Mouse (Mus musculus): ENCODE results near the gene Akap7.

The Akap7 gene

DNA sequence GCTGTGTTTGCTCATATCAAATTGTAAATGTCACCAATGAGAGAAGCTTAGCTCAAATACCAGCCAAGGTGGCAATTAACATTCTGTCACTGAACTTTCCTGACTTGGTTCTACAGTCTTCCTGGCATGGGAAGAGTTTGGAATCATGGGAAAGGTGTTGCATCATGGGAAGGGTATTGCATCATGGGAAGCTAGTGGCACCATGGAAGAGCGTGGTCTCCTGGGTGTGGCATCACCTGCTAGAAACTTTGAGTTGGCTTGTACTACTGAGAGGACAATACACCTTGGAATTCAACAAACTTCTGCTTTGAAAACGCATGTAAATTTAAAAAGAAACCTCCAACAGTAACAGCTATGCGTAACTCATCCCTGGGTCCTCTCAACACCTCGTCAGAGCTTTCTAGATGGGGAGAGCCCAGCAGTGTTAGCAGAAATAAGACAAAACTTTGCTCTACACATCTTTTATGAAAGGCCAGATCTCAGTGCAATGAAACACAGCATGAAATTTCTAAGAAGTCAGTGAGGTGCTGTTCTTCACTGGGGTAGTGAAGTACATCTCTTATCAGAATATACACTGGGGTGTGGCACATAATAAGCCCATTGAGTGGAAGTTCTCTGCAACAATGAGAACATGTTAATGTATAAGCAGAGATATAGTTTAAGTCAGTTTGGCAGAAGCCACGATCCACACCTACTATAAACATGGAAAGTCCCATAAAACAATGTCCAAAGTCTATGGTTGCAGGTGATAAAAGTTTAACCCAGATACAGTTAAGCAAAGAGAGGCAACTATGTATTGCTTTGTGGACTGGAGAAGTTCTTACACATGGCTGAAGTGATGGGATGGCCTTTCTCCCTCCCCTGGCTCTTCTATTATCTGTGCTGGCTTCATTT is 115.2 kb downstream of the Akap7 start:
- no peak for TF ChIP-seq GATA4 (IDR thresholded peaks at IDR 0.05; ENCODE audit: insufficient replicate concordance, low read length)

DNA sequence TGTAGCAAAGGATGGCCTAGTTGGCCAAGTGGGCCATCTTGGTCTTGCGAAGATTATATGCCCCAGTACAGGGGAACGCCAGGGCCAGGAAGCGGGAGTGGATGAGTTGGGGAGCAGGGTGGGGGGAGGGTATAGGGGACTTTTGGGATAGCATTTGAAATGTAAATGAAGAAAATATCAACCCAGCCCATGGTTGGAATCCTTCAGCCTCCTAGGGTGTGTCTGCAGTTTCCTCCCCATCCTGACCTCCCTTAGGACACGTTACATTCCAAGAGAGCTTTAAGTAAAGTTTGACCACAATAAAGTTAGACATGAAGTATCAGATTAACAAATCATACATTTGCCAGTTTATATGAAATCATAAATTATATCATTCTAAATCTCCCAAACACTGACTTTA is 116.5 kb downstream of the Akap7 start:
- no peak for TF ChIP-seq GATA4 (IDR thresholded peaks at IDR 0.05; ENCODE audit: insufficient replicate concordance, low read length)

- TF ChIP-seq GATA4 (IDR thresholded peaks at IDR 0.05; ENCODE audit: insufficient replicate concordance, low read length): no peak
Measured at GRCm38 (mm10) chr10:25185691-25186090, 122.0 kb downstream of the Akap7 start.

DNA sequence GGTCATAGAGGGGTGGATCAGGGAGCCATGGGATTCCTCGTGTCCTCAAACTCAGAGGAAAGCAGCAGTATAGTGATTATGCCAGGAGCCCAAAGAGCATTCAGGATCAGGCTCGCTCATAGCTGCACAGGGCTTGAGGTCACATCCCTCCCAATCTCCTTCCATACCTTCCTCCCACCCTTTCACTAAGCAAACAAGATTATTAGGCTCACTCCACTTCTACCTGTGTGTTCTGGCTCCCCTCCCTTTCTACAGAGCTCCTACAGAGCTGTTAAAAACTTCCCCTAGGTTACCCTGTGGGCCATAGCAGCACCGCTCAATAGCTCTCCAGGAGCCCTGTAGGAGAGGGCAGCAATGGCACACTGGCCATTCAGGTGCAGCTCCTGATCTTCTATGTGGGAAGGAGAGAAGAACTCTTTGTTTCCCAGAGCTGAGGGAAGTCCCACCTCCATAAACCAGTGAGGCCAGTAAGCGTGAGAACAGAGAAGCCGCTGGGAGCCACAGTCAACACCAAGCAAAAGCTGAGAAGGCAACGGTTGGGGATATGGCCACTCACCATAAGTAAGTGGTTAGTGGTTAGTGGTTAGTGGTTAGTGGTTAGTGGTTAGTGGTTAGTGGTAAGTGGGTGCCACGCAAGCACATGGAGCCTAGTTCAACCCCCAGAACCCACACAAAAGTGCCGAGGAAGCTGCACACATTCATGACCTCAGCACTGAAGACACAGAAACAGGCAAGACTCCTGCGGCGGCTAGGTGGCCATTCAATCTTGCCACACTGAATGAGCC is 122.7 kb downstream of the Akap7 start:
- no peak for TF ChIP-seq GATA4 (IDR thresholded peaks at IDR 0.05; ENCODE audit: insufficient replicate concordance, low read length)

DNA sequence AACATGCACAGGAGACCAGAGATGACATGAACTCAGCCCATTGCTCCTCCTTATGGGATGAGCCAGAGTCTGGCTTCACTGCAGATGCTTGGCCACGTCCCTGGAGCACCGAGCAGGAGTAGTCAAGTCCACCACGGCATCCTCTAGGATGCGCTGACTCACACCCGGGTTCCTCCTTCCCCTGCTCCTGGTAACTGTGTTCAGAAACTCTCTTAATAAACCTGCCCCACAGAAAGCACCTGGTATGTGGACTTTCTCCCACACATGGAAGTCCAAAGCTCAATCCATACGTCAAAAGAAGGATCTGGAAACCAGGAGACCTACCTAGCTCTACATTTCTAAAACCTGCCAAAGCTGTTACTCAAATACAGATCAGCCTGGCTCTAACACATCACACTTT is 124.4 kb downstream of the Akap7 start:
- no peak for TF ChIP-seq GATA4 (IDR thresholded peaks at IDR 0.05; ENCODE audit: insufficient replicate concordance, low read length)

DNA sequence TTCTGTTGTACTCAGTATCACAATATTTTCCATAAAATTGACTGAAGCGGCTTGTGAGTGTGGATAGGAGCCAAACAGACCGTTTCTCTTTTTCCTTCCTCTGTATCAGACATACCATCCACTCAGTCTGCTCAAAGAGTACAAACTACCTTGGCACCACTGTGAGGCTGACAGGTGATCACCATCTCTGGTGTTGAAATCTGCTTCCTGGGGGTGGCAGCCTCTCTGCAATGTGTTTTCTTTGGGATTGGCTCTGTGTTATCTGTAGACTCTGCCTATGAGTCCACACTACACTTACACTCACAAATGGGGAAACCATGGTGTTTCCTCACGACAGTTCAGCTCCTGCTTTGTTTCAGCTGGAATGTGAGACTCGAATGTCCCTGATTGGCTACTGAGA is 128.6 kb downstream of the Akap7 start:
- no peak for TF ChIP-seq GATA4 (IDR thresholded peaks at IDR 0.05; ENCODE audit: insufficient replicate concordance, low read length)

DNA sequence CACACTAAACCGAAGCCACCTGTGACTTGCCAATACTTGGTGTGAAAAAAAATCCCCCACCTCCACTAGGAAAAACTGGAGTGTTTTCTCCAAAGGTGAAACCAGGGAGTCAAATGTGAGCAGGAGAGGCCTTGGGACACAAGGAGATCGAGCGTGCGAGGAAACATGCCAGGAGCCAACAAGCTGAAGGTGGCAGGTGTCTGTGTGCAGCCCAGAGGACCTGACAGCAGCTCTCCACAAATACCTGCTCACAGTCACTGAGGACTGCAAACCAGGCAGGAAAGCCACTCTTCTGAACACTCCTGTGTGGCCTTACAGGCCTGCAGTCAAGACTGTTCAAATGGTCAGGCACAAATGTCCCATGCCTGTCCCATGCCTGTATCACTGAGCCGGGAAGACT is 130.4 kb downstream of the Akap7 start:
- no peak for TF ChIP-seq GATA4 (IDR thresholded peaks at IDR 0.05; ENCODE audit: insufficient replicate concordance, low read length)

- no peak for TF ChIP-seq GATA4 (IDR thresholded peaks at IDR 0.05; ENCODE audit: insufficient replicate concordance, low read length)
Measured at GRCm38 (mm10) chr10:25174872-25175271, 132.8 kb downstream of the Akap7 start.

DNA sequence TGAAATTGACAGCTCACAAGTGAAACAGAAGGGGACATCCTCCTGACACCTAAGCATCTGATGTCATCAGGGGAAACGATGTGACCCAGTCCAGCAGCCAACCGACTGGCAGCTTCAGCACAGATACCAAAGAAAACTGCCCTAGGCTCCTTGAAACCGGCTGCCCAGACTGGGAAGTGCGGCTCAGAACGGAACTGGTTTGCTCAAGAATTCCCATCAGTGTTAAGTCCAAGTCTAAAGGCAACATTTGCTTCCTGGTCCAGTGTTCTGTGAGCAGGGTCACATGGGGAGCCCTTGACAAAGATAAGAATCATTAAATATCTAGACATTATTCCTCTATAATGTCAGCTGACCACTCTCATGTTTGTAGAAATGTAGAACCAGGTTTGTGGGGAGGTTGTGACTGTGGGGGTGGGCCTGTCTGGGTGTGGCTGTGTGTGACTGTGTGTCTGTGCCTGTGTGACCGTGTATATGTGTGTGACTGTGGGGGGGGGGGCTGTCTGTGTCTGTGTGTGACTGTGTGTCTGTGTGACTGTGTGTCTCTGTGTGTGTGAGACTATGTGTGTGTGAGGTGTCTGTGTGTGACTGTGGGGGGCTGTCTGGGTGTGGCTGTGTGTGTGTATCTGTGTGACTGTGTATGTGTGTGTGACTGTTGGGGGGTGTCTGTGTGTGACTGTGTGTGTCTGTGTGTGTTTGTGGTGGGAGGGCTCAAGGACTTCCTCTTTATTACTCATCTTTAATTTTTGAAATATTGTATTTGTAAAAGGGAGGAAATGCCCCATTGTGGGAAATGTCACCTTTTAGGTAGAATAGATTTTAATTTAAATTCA is 140.1 kb downstream of the Akap7 start:
- TF ChIP-seq GATA4 (IDR thresholded peaks at IDR 0.05; ENCODE audit: insufficient replicate concordance, low read length): no peak

GRCm38 (mm10) chr10:25161701-25162100 is 146.0 kb downstream of the Akap7 start:
- TF ChIP-seq GATA4 (IDR thresholded peaks at IDR 0.05; ENCODE audit: insufficient replicate concordance, low read length): no peak

DNA sequence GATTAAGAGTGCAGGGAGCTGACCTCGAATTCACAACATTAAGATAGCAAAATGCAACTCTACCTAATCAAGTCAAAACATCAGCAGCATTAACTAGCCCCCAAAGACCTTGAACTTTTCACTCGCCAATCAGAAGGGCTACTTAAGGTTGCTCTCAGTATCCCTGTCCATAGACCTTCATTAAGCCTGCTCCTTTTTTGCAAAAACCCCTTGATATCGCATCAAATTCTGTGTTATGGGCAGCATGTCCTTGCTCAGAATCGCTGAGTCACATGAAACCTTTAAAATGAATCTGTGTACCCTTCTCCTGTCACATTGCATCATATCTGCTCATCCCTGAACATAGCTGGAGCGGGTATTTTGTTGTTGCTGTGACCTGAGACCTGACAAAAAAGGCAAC is 149.0 kb downstream of the Akap7 start:
- no peak for TF ChIP-seq GATA4 (IDR thresholded peaks at IDR 0.05; ENCODE audit: insufficient replicate concordance, low read length)

- TF ChIP-seq GATA4 (IDR thresholded peaks at IDR 0.05; ENCODE audit: insufficient replicate concordance, low read length): no peak
Measured at GRCm38 (mm10) chr10:25157339-25157738, 150.3 kb downstream of the Akap7 start.

GRCm38 (mm10) chr10:25154225-25154624 is 153.4 kb downstream of the Akap7 start:
- no peak for TF ChIP-seq GATA4 (IDR thresholded peaks at IDR 0.05; ENCODE audit: insufficient replicate concordance, low read length)

DNA sequence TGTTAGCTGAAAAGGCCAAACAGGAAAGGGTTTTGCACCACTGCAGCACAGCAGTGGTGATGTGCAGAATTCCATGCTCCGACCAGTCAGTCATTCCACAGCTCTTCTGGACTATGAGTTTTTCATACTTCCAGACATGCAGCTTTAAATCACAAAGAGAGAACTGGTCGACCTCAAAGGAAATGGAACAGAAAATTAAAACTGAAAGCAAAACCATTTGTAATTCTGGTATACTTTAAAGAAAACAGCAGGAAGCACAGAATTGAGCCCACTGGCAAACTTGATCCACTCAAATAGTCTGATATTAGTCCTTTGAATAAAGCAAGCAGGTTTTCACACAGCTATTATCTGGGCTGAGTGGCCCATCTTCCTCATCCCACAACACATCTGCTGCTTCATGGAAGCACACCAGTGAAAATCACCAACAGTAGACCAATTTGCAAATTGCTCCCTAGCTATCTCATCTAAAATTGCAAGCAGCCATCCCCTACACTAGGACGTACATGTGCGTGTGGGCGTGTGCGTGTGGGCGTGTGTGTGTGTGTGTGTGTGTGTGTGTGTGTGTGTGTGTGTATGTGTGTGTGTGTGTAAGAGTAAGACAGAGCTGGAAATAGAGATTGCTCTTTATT is 156.4 kb downstream of the Akap7 start:
- TF ChIP-seq GATA4 (IDR thresholded peaks at IDR 0.05; ENCODE audit: insufficient replicate concordance, low read length): no peak

GRCm38 (mm10) chr10:25145851-25146250 is 161.8 kb downstream of the Akap7 start:
- no peak for TF ChIP-seq GATA4 (IDR thresholded peaks at IDR 0.05; ENCODE audit: insufficient replicate concordance, low read length)

Data from liver, adult (tissue).